Mouse (Mus musculus) intestine, embryonic 14.5 days (tissue): ENCODE measurements around the gene Ly6g. TPM values are rescaled to one million over a fixed set of nuclear protein-coding genes. Genes with fewer than 3 reads are reported as not detected.
A peak's percentile ranks its signal among the peaks of the same experiment; 100 is the strongest.
"Not testable (repeated sequence)": the region's sequence is repeated elsewhere in the genome, so short reads cannot be mapped to it uniquely, and the experiment has no call there.

Source experiments
- ATAC-seq: fragments of 200-750 bp; cut with Nextera tagmentation; replicated peaks from 2 replicates; pipeline ENCODE4 v1.8.0; 2017; ENCODE audit warnings: low read depth, moderate number of reproducible peaks, moderate TSS enrichment, moderate library complexity; ENCODE audit not compliant: low FRiP score, low TSS enrichment
- DNase-seq: peaks from one replicate; pipeline ENCODE4 v3.0.0-alpha.2; 2018; ENCODE audit warnings: low spot score
- H3K27ac ChIP-seq: fragments of 300-500 bp; sonication (generic); 2 replicates; pipeline ENCODE4 v1.5.1; 2014; ENCODE audit warnings: low read depth, mild to moderate bottlenecking, control low read depth
- H3K27me3 ChIP-seq: fragments of 300-500 bp; sonication (generic); replicated peaks from 2 replicates; pipeline ENCODE4 v1.6.1; 2014; ENCODE audit warnings: low read length, control low read depth; ENCODE audit not compliant: control insufficient read depth, insufficient read depth
- H3K36me3 ChIP-seq: fragments of 300-500 bp; sonication (generic); 2 replicates; pipeline ENCODE4 v1.6.1; 2014; ENCODE audit warnings: low read length, control low read depth; ENCODE audit not compliant: control insufficient read depth, insufficient read depth
- H3K4me1 ChIP-seq: fragments of 300-500 bp; sonication (generic); replicated peaks from 2 replicates; pipeline ENCODE4 v1.6.1; 2014; ENCODE audit warnings: low read length, control low read depth, mixed read lengths; ENCODE audit not compliant: control insufficient read depth, insufficient read depth
- H3K4me2 ChIP-seq: fragments of 300-500 bp; sonication (generic); 2 replicates; pipeline ENCODE4 v1.6.1; 2014; ENCODE audit warnings: low read length
- H3K4me3 ChIP-seq: fragments of 300-500 bp; sonication (generic); 2 replicates; pipeline ENCODE4 v1.5.1; 2014; ENCODE audit warnings: low read depth, low read length, control low read depth, mixed read lengths
- H3K9ac ChIP-seq: fragments of 300-500 bp; sonication (generic); 2 replicates; pipeline ENCODE4 v1.6.1; 2014; ENCODE audit warnings: mild to moderate bottlenecking, low read length
- H3K9me3 ChIP-seq: fragments of 300-500 bp; sonication (generic); 2 replicates; pipeline ENCODE4 v1.6.1; 2016; ENCODE audit warnings: low read length, control low read depth; ENCODE audit not compliant: control insufficient read depth
- WGBS: fragments of 180-500 bp; shearing (Covaris S2); extraction: QIAGEN DNeasy Blood & Tissue Kit; methylation state at CpG from one replicate; pipeline ENCODE4 v1.1.7; 2014; 5-methylcytosine and 5-hydroxymethylcytosine counted together
- polyA plus RNA-seq: library from polyadenylated mRNA; unstranded; fragments of >200 nt; fragmentation: Nextera tagmentation; extraction: Ambion mirVana; gene quantifications from 2 replicates; pipeline ENCODE4 v1.2.1, GENCODE M21; 2014

Ly6g gene
- not detected in 2 replicates for polyA plus RNA-seq

DNA sequence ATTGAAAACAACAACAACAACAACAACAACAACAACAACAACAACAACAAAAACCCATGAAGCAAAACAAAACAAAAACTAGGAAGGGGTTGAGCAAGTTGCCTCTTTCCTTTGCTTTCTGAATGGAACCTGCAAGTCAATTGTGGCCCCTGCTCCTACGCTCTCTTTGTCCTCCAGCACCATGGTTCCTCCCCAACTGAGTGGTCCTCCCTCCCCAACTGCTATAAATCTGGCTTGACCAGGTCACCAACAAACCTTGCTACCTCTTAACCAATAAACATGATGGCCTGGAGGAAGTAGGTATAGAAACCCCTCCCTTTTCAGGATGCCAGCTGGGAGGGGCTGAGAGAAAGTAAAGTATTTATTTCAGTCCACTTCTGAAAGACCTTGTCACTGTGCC is at the start of gene Ly6g:
Ly6g (plus strand) TSS at position 301 of the 400 bp plus-strand sequence.
- WGBS: 83% methylated on average over 1 of the region's 1 CpGs
- Histone ChIP-seq H3K4me2 (no peak within 1 kb of the TSS), H3K27ac (no peak within 1 kb of the TSS), H3K4me1 (no peaks in the 10 kb centered on the region), H3K4me3 (no peak within 1 kb of the TSS), H3K36me3 (no peaks in the 10 kb centered on the region), H3K9me3 (no peaks in the 10 kb centered on the region), H3K27me3 (no peaks in the 10 kb centered on the region), H3K9ac (no peak within 1 kb of the TSS)
- no peak for ATAC-seq
- no peak for DNase-seq

DNA sequence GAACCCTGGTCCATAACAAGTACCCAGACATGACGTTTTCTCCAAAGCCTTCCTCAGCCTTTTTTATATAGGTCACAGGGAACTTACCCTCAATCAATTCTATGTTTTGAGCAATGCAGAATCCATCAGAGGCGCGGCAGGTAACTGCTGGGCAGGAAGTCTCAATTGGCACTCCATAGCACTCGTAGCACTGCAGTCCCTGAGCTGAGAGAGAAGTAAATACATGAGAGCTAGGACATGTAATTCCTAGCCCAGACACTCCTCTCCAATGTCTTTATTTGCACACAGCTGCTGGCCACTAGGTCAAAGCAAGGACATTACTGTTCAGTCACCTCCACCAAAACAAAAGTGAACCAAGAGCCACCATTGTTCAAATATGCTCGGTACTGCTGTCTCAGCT is 44.6 kb upstream of the Ly6g start:
- H3K4me2 ChIP-seq, DNase-seq, H3K4me3 ChIP-seq, H3K4me1 ChIP-seq, H3K9ac ChIP-seq, H3K27ac ChIP-seq, H3K27me3 ChIP-seq, ATAC-seq, H3K9me3 ChIP-seq, H3K36me3 ChIP-seq: not testable (repeated sequence)
- 33% methylated on average over 2 of the region's 5 CpGs for WGBS

GRCm38 (mm10) chr15:75111861-75112630 is 43.0 kb upstream of the Ly6g start, which contains the start of gene Ly6c2:
Ly6c2 (minus strand) TSS chr15:75111970.
- H3K27me3 ChIP-seq, H3K9me3 ChIP-seq, DNase-seq, H3K4me3 ChIP-seq, H3K9ac ChIP-seq, H3K36me3 ChIP-seq, H3K4me1 ChIP-seq, H3K4me2 ChIP-seq, ATAC-seq, H3K27ac ChIP-seq: not testable (repeated sequence)
- 80% methylated on average over 1 of the region's 1 CpGs for WGBS

GRCm38 (mm10) chr15:75116525-75116924 is 38.5 kb upstream of the Ly6g start:
- H3K36me3 ChIP-seq: no peaks in the 10 kb centered on the region
- H3K9me3 ChIP-seq: no peaks in the 10 kb centered on the region
- no peaks in the 10 kb centered on the region for H3K27me3 ChIP-seq
- whole genome bisulfite sequencing: 85% methylated on average over 2 of the region's 2 CpGs
- H3K27ac ChIP-seq: no peak overlapping the region
- no peak overlapping the region for H3K4me3 ChIP-seq
- DNase-seq (no peak), ATAC-seq (no peak)
- no peaks in the 10 kb centered on the region for H3K4me1 ChIP-seq
- no peak overlapping the region for H3K9ac ChIP-seq
- H3K4me2 ChIP-seq: no peak overlapping the region

GRCm38 (mm10) chr15:75117481-75117880 is 37.6 kb upstream of the Ly6g start:
- WGBS: 89% methylated on average over 5 of the region's 5 CpGs

GRCm38 (mm10) chr15:75118742-75119141 is 36.3 kb upstream of the Ly6g start:
- not testable (repeated sequence) for H3K36me3 ChIP-seq, H3K4me3 ChIP-seq, H3K27me3 ChIP-seq, H3K27ac ChIP-seq, ATAC-seq, H3K4me1 ChIP-seq, H3K9me3 ChIP-seq, H3K4me2 ChIP-seq, H3K9ac ChIP-seq
- peak; percentile 70 for DNase-seq
- WGBS: 18% methylated on average over 5 of the region's 7 CpGs

More at GRCm38 (mm10) chr15:75117481-75117880, 37.6 kb upstream of the Ly6g start:
- not testable (repeated sequence) for H3K27ac ChIP-seq, ATAC-seq, H3K36me3 ChIP-seq, H3K4me2 ChIP-seq, H3K27me3 ChIP-seq, DNase-seq, H3K9ac ChIP-seq, H3K4me1 ChIP-seq, H3K9me3 ChIP-seq, H3K4me3 ChIP-seq

- H3K27me3 ChIP-seq: no peaks in the 10 kb centered on the region
- ATAC-seq: no peak
- H3K4me3 ChIP-seq: no peak overlapping the region
- no peak overlapping the region for H3K9ac ChIP-seq
- H3K9me3 ChIP-seq: no peaks in the 10 kb centered on the region
- no peak overlapping the region for H3K4me2 ChIP-seq
- H3K36me3 ChIP-seq: no peaks in the 10 kb centered on the region
- no peak overlapping the region for H3K27ac ChIP-seq
- 17% methylated on average over 2 of the region's 2 CpGs for WGBS
- DNase-seq: no peak
- H3K4me1 ChIP-seq: no peaks in the 10 kb centered on the region
These were observed 35.0 kb upstream of the Ly6g start for GRCm38 (mm10) chr15:75120066-75120465.

DNA sequence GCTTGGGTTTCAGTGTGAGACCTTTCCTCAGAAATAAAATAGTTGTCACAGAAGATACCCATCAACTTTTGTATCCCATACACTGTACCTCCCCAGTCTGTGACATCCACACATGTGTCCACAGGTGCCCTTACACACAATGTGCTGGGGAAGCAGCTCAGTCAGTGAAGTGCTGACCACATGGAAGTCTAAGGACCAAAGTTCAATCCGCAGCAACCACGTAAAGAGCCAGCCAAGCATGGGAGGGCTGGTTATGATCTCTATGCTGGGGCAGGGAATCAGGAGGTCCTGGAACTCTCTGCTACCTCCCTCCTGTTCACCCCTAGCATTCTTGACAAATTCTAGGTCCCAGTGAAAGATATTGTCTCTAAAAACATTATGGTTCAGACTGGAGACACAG is 22.7 kb upstream of the Ly6g start:
- DNase-seq, H3K9me3 ChIP-seq, H3K27ac ChIP-seq, H3K4me3 ChIP-seq, H3K4me2 ChIP-seq, H3K9ac ChIP-seq, H3K27me3 ChIP-seq, H3K4me1 ChIP-seq, ATAC-seq, H3K36me3 ChIP-seq: not testable (repeated sequence)
- 78% methylated on average over 2 of the region's 2 CpGs for WGBS
